Mouse (Mus musculus): ENCODE measurements around the gene Gm49321.

GRCm38 (mm10) chr12:74002449-74002848 is 65.0 kb downstream of the Gm49321 start:
- TF ChIP-seq POLR2A (IDR thresholded peaks at IDR 0.05; ENCODE audit: extremely low read depth, insufficient read depth, low read length): no peak
- TF ChIP-seq CTCF (IDR thresholded peaks at IDR 0.05; ENCODE audit: low read depth, low read length): no peak
